Mouse (Mus musculus) layer of hippocampus, adult 18-20 months (tissue): Measurements from ENCODE around the gene Ccdc146. TPM values are rescaled to one million over a fixed set of nuclear protein-coding genes. Genes with fewer than 3 reads are reported as not detected.
"Not testable (repeated sequence)": the region's sequence is repeated elsewhere in the genome, so short reads cannot be mapped to it uniquely, and the experiment has no call there.

ENCODE experiments used
- DNase-seq, 2 experiments: peaks; one replicate each; pipeline ENCODE4 v3.0.0; 2022; ENCODE audit warnings: low spot score in 2 of 2
- total RNA-seq, 2 experiments: library from RNA; stranded (reverse); gene quantifications; 2 replicates each; pipeline ENCODE4 v1.2.3; 2021

The Ccdc146 gene
- total RNA-seq, 2 experiments from 2014 or later = 0.48 to 0.69 TPM

DNA sequence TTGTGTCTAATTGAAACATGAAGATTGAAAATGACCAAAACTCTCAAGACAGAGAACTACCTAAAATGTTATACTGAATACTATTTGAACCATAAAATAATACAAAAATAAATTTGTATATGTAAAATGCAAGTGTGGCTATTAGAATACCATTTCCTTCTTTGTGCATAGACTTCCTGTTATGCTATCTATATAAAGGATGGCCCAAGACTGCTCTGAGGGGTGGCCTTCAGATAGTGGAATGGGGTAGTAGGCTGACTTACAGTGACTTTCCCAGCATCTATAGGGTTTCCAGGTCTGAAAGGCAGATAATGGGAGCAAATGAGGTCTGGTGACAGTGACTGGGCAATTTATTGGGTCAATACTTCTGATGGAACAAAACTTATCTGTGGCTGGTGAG, 37.1 kb downstream of the Ccdc146 start:
- no peak for DNase-seq

DNA sequence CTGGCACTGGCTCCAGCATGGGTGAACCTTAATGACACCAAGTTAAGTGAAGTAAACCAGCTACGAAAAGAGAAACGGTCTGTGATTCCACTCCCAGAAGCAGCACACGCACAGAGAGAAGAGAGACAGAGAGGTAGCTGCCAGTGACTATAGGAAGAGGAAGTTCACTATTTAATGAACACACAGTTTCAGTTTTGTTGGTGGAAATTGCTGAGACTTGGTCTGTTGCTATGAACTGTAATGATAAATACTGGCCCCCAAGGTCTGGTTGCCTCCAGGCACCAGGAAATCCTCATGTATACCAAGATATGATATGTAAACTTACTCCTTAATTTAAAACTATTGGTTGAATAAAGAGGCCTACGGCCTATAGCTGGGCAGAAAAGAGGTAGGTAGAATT, 38.0 kb downstream of the Ccdc146 start:
- DNase-seq = no peak

DNA sequence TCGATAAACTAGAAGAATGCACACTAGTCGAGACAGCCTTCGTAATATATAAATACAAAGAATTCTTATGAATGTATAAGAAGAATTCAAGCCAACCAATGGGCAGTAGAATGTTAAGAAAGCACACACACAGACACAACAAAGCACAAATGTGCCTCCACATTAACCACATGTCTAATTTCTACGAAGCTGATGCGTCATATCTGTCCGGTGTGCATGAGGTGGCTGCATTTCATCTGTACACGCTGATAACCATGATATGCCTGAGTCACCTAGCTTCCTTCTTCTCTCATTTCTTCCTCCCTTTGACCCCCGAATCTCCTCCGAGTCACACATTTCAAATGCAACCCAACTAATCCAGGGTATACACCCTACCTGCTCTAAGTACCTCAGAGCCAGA, 39.5 kb downstream of the Ccdc146 start:
- DNase-seq = no peak

DNA sequence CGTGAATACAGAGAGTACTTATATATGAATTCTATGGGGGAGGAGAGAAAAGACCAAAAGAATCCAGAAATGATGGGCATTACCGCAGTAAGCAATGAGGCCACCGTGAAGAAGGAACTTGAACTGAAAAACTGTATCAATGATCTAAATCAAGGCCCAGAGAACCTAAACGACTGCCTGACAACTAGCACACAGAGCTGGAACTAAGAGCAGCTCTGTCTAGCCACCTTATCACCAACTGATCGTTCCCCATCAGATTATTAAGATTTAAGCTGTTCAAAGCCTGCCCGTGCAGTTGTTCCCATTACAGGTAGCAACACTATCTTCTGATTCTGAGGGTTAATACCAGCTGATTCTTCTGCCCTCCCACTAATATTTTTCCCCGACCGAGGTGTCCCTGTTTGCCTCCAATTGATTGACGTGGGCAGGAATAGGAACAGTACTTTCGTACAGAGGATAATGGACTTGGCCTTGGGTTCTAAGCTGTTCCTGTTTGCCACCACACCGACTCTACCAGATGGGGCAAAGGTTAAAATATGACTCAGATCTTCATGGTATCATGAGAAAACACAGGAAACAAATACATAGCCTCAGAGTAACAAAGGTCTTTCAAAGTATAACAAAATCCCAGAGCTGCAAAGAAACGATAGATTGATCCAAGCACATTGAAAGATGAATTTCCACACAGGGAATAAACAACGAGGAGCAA, 40.1 kb downstream of the Ccdc146 start:
- no peak for DNase-seq

DNA sequence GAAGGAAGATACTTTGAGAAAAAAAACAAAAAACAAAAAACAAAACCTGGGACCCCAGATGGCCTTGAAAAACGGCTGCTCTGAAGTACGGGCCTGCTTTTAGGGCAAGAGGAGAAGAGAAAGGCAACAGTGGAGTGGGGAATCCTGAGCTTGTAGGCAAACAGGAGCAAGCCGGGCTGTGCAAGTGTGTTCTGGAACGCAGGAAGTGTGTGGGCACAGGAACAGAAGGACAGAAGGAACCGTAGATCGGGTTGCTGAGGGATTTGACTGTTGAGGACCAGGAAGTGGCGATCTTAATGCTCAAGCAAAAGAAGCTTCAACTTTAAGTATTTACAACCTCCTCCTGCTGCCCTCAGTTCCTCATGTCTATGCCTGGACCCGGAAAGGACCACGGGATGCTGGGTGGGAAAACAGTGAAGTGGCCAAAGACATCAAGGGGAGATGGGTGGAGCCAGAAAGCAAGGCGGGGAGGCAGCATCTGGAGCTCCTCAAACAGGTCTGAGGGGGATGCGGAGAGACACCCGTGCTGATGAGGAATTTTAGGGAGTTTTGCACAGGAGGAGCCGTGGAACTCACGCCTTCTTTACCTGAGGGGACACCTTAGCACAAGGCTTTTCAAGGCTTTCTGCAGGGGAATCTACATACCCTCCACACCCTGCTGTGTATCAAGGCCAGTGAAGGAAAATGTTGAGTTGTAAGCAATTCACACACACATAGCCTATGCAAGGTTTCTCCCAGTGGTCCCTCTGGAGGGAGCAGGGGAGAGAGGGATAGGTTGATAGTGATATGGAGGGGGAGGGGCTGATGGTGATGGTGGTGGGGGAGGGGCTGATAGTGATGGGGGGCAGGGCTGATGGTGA, 40.9 kb downstream of the Ccdc146 start:
- peak; percentile 24 to 55 for DNase-seq

DNA sequence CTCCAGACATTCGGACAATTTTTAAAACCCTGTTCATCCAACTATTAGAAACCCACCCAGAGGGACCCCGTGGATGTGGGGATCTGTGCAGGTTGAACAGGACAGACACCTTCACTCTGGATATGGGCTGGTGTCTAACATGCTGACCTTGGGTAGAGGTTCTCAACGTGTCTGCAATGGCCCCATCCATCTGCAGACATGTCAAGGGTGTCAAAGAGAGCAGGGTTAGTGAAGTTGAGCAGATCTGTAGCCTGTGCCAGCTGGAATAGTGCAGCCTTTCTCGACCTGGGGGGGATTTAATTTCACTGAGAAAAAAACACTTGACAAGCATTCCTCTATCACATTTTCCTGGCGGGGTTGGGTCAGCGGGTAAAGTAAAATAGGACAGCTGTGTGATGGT, 41.8 kb downstream of the Ccdc146 start:
- DNase-seq = no peak

DNA sequence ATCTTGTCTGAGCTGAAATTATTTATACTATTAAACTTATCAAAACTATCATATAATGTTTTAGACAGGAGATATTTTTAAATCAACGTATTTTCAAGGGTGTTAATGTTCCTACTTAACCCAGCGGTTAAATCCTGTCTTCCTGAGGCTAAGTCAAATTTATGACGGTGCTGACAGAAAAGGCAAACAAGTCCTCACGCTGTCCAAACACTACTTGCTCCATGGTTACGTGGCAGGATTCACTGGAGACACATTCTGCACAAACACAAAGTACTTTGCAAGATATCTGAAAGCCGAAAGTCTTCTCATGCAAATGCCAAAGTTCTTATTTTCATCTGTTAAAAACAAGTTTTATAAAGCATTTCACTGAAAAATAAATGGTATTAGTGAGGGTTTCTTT, 42.5 kb downstream of the Ccdc146 start:
- no peak for DNase-seq

DNA sequence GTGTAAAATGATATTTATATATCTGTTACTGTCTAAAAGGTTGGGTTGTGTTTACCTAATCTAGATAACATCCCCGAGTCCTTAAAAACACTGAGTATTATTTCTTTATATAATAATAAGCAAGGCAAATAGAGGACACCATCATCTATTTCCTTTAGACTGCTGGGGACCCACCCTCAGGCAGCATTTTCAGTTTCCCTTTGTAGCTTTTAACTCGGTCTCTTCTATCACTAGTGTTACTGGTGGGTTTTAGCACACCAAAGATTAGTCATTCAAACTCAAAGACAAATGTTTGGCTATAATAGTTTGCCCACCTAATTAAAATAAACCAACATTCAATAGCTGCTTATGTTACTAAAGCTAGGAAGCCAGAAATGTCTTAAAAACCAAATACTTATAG, 46.1 kb downstream of the Ccdc146 start:
- DNase-seq = no peak

DNA sequence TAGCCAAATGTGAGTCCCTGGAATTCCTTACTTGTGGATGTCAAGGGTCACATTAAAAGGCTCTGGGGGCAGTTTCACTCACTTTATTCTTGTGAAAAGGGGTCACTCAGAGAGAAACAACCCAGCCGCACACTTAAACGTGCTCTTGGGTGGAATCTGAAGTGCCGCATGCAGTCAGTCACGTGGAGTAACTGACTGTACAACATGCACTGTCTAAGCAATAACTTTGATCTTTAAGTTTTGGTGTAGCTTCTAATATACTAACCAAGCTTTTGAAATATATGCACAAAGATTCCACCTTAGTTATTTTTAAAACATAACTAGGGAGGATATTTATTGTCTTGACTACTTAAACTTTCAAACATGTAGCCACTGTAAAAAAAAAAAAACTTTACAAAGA, 47.5 kb downstream of the Ccdc146 start:
- no peak for DNase-seq

DNA sequence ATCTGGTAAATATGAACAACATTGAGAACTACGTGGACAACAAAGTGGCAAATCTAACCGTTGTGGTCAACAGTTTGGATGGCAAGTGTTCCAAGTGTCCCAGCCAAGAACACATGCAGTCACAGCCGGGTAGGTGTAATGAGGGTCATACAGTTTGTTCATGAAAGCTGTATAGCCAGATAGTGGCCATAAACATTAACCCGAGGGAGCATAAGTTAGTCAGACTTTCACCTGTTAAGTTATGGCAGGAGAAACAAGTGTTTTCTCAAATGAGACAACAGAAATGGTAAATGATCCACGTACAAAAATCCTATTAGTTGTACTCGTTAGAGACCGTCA, 51.3 kb downstream of the Ccdc146 start:
- DNase-seq = no peak

DNA sequence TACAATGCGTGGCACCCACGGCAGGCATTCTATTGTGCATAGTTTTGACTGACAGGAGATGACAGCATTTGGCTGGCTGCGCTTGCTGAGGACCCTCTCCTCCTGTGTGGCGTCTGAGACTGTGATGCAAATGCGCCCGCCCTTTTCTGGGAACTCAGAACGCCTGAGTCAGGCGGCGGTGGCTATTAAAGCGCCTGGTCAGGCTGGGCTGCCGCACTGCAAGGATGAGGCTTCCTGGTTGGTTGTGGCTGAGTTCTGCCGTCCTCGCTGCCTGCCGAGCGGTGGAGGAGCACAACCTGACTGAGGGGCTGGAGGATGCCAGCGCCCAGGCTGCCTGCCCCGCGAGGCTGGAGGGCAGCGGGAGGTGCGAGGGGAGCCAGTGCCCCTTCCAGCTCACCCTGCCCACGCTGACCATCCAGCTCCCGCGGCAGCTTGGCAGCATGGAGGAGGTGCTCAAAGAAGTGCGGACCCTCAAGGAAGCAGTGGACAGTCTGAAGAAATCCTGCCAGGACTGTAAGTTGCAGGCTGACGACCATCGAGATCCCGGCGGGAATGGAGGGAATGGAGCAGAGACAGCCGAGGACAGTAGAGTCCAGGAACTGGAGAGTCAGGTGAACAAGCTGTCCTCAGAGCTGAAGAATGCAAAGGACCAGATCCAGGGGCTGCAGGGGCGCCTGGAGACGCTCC, 51.8 kb downstream of the Ccdc146 start, which contains the start of gene Fgl2:
Fgl2 (plus strand) TSS at position 150 of the 687 bp plus-strand sequence.
- peak in 1 of 2 experiments; percentile 27 for DNase-seq

DNA sequence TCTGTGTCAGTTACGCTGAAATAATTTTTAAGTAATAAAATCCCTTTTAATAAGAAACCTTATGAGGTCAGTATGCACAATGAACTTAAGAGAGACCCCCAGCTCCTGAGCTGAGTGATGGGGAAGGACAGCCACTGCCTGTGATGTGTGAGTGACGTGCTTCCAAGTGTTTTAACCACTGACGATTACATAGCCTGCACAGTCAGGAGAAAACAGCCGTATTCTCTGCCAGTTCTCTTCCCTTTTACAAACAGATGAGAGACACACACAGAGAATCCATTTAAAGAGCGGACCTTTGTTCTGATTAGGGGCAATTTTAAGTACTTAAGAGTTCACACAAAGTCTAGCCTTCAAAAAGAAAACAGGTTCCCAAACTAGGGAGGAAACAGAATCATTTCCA, 52.6 kb downstream of the Ccdc146 start:
- DNase-seq = no peak

DNA sequence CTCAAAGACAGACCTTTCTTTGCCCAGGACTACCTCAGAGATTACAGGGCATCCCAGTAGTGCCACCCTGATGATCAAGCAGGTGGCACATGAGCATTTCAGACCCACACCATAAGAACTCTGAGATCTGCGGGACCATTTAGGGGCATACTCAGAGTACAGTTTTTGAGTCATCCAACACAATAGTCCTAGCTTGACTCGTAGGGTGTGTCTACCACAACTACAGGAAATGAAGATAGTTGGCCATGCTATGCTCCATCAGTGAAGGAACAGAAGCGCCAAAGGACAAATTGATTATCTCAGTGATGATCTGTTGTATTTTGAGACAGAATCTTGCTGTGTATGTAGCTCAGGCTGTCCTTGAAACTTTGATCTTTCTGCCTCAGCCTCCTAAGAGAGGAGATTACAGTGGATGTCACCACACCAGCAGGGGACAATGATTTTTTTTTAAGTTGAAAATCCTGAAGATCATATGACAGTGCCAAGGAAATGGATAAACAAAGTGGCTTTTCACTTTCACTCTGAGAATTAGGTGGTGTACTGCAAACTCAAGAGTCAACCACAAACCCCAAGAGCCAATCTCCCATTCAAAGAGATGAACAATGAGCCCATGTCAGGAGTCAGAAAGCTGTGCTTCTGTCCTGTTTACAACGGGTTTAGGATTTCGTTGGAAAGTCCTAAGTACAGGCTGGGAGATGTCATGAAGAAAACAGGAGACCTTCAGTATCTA, 54.1 kb downstream of the Ccdc146 start:
- DNase-seq = no peak

DNA sequence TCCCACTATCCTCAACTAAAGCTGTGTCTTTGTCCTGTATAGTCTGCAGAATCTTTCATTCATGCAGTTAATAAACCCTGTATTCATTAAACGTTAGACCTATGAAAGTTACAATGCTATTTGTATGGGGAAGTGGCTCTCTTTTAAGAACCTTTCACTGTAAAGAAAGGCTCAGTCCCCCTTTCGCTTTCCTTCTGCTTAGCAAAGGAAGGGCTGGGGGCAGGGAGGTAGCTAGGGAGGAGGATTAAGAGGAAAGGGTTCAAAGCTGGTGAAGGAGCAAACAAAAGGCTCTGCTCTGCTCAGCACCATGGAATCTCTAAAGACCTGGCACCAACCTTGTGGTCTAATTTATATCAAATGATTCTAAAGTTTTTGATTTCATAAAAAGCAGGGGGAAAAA, 57.0 kb downstream of the Ccdc146 start:
- no peak for DNase-seq

DNA sequence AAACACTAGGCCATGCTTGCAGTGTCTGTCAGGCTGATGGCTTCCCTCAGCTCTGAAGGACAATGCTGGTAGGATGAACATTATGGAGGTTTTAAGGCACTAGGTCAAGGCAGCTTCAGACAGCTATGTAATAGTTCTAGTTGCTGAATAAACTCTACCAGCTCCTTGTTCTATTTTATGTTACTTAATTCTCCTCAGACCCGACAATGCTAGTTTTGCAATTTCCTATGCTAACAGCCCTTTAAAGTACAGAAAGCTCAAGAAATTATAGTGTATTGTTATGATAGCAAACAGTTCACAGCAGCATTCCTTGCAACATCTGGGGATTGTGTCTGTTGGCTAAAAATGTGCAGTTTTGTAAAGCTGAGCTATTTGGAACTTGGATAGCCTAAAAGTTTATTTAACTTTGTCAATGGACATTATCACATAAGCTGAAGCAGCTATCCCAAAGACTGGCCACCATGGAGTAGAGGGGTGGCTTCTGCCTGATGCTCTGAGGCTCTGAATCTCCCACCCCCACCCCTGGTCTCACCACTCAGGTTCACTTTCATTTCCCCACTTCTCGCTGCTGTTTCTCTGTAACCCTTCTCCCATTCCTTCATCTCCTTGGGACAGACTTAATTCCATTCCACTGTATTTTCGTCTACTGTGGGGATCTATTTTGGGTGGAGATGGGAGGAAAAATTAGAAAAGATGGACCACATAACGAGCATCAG, 58.0 kb downstream of the Ccdc146 start:
- no peak for DNase-seq

DNA sequence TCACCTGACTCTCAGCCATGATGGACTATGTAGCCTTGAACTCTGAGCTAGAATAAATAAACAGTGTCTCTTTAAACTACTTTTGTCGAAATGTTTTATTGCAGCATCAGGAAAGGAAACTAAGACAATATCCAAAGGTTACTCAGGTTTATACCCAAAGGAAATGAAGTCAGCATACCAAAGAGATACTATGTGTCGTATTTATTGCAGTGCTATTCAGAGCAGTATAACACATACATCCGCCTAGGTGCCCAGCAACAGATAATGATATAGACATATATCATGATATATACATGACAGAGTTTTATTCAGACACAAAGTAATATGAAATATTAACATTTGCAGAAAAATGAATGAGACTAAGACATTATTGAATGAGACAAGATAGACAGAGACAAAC, 61.1 kb downstream of the Ccdc146 start:
- no peak for DNase-seq

DNA sequence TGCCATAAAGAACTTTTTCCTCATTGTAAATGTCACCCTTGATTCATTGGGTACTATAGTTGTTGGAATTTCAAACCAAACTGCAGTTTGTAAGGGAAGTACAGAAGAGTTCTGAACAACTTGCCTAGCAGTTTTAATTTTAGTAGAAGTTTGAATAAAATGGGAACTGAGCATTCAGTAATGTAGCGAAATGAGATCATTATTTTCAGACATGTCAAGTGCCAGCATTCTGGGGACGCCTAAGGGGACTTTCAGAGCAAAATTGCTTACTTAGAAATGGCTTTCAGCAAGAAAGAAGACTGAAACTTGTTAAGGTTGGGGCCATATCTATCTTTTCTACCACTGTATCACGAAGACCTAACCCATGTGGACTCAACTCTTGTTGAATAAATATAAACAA, 65.8 kb downstream of the Ccdc146 start:
- no peak for DNase-seq

DNA sequence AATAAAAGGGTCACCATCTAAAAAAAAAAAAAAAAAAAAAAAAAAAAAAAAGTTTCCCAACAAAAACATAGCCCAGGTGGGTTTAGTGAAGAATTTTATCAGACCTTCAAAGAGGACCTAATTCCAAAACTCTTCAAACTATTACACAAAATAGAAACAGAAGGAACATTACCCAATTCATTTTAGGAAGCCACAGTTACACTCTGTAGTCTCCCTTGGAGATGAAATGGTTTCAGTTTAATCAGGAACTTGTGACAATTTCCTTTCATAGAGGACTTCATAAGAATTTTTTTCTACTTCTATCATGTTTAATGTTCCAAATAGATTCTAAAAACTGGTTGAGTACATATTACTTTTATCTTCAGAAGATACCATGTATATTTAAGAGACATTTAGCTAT, 72.8 kb downstream of the Ccdc146 start:
- no peak for DNase-seq

DNA sequence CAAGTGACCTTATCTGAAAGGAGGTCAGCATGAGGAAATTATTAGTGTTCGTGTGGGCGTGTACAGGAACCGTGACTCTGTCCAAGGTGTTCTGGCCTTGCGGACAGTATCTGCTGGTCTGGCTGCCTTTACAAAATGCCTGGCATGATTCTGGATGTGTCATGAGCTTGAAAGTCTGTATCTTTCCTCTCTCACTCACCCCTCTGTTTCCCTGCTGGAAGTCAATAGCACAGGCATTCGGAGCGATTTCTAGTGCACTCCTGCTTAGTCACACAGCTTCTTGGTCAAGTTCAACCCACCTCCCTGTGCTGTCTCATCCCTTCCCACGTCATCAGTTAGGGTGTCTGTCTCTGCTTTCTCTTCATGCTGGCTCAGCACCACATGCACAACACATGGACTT, 76.1 kb downstream of the Ccdc146 start:
- no peak for DNase-seq

DNA sequence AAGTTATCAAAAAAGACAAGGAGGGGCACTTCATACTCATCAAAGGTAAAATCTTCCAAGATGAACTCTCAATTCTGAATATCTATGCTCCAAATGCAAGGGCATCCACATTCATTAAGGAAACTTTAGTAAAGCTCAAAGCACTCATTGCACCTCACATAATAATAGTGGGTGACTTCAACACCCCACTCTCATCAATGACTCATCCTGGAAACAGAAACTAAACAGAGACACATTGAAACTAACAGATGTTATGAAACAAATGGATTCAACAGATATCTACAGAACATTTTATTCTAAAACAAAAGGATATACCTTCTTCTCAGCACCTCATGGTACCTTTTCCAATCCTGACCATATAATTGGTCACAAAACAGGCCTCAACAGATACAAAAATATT, 82.2 kb downstream of the Ccdc146 start:
- DNase-seq = not testable (repeated sequence)

DNA sequence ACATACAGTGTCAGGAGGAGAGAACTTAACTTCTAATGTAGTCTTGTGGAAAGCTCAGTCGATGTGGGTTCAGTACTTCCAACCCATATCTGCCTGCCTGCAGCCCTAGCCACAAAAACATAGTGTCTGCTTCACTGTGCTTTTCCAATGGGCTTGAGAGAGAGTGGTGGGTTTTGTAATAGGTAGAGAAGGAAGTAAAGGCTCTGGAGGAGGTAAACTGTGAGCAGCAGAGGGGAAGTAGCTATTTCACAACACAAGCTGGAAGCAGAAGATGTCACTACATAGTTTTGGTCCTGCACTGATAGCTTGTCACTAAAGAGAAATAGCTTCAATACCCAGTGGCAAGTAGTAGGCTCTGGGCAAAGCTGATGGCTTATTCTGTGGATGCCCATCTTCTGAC, 92.4 kb downstream of the Ccdc146 start:
- no peak for DNase-seq
